Mouse (Mus musculus) testis, adult 10 weeks (tissue): ENCODE results near the gene Gm20873. TPM values are rescaled to one million over a fixed set of nuclear protein-coding genes. Genes with fewer than 3 reads are reported as not detected.

ENCODE experiments used
- polyA plus RNA-seq: library from polyadenylated mRNA; stranded (reverse); fragments of 350-450 nt; fragmentation: Illumina TruSeq; extraction: RNeasy Lipid Tissue Mini Kit (QIAGEN cat#74804); gene quantifications from one replicate; pipeline ENCODE4 v1.2.3, GENCODE M21; 2014; ENCODE audit warnings: low read depth, low replicate concordance

Gene Gm20873
- polyA plus RNA-seq, result 3.7 TPM

GRCm38 (mm10) chrY:6266798-6267197 is at the start of gene Gm20873:
Gm20873 (plus strand) TSS chrY:6267098.

GRCm38 (mm10) chrY:6237895-6238294 is 29.0 kb upstream of the Gm20873 start, which contains the start of gene Gm21746:
Gm21746 (minus strand) TSS chrY:6237995.

Other genes with a start within 250 kb of the Gm20873 start
- not detected for gene Gm21746, start 29.1 kb upstream of the Gm20873 start, polyA plus RNA-seq